Mouse (Mus musculus) megakaryocyte progenitor cell, adult 5-6 weeks (primary cell): ENCODE measurements around the gene Tldc2. TPM values are rescaled to one million over a fixed set of nuclear protein-coding genes. Genes with fewer than 3 reads are reported as not detected.

Experiments
- ATAC-seq: replicated peaks from 2 replicates; pipeline ENCODE4 v1.8.0; 2016; ENCODE audit warnings: mild to moderate bottlenecking, moderate TSS enrichment, inconsistent platforms; ENCODE audit not compliant: poor library complexity
- total RNA-seq, 2 experiments: library from RNA; stranded (forward) in 1 of 2; stranded (reverse) in 1 of 2; fragments of 157-497, 149-512 nt in 1 of 2; fragments of 200-1000 nt in 1 of 2; gene quantifications; 2 replicates each; pipeline versions ENCODE4 v1.2.3 to v1.2.4; 2015 to 2017

The Tldc2 gene
- total RNA-seq, 2 experiments from 2014 or later, result not detected

GRCm38 (mm10) chr2:157060557-157061305 lies 26.1 kb upstream of the Tldc2 start:
- no peak for ATAC-seq

GRCm38 (mm10) chr2:157063241-157063700 lies 23.6 kb upstream of the Tldc2 start:
- ATAC-seq, result peak; percentile 96

GRCm38 (mm10) chr2:157064136-157064535 lies 22.7 kb upstream of the Tldc2 start:
- peak; percentile 56 for ATAC-seq

- ATAC-seq, result no peak
Observed at GRCm38 (mm10) chr2:157064978-157065878, 21.6 kb upstream of the Tldc2 start.

- ATAC-seq, result no peak
Observed at GRCm38 (mm10) chr2:157065879-157066226, 21.0 kb upstream of the Tldc2 start.

GRCm38 (mm10) chr2:157066731-157067430 lies 20.0 kb upstream of the Tldc2 start:
- ATAC-seq, result no peak

- ATAC-seq, result no peak
Observed at GRCm38 (mm10) chr2:157068701-157069354, 18.0 kb upstream of the Tldc2 start.

- peak; percentile 20 for ATAC-seq
Observed at GRCm38 (mm10) chr2:157069355-157069735, 17.5 kb upstream of the Tldc2 start.

- 0 out of 2 replicates have a peak, but pooled peaks have one; percentile 1 for ATAC-seq
Observed at GRCm38 (mm10) chr2:157069755-157070315, 17.0 kb upstream of the Tldc2 start.

GRCm38 (mm10) chr2:157070365-157070764 lies 16.5 kb upstream of the Tldc2 start:
- peak; percentile 28 for ATAC-seq

GRCm38 (mm10) chr2:157071556-157071955 lies 15.3 kb upstream of the Tldc2 start:
- ATAC-seq, result peak; percentile 83

- no peak for ATAC-seq
Observed at GRCm38 (mm10) chr2:157072316-157072990, 14.4 kb upstream of the Tldc2 start.

- ATAC-seq, result no peak
Observed at GRCm38 (mm10) chr2:157073378-157074052, 13.3 kb upstream of the Tldc2 start.

- no peak for ATAC-seq
Observed at GRCm38 (mm10) chr2:157074186-157074724, 12.6 kb upstream of the Tldc2 start.

- ATAC-seq, result no peak
Observed at GRCm38 (mm10) chr2:157074772-157075171, 12.1 kb upstream of the Tldc2 start.

GRCm38 (mm10) chr2:157075226-157075625 lies 11.6 kb upstream of the Tldc2 start:
- no peak for ATAC-seq

GRCm38 (mm10) chr2:157075685-157076084 lies 11.2 kb upstream of the Tldc2 start:
- no peak for ATAC-seq

- ATAC-seq, result no peak
Observed at GRCm38 (mm10) chr2:157076585-157076984, 10.3 kb upstream of the Tldc2 start.

GRCm38 (mm10) chr2:157077160-157077559 lies 9.7 kb upstream of the Tldc2 start:
- ATAC-seq, result peak; percentile 13
